Mouse (Mus musculus) T-cell, adult 2 months (primary cell): ENCODE data around the gene Smu1.
"Not testable (repeated sequence)": the region's sequence is repeated elsewhere in the genome, so short reads cannot be mapped to it uniquely, and the experiment has no call there.

ENCODE experiments used
- DNase-seq: peaks from one replicate; pipeline ENCODE4 v3.0.0; 2022; ENCODE audit warnings: low spot score

The Smu1 gene

GRCm38 (mm10) chr4:40757780-40758420 is at the start of gene Smu1:
TSS of gene Smu1 (minus strand) at chr4:40757923.
- peak; percentile 97 for DNase-seq

- no peak for DNase-seq
These were observed 49.7 kb upstream of the Smu1 start for GRCm38 (mm10) chr4:40807382-40807781.

GRCm38 (mm10) chr4:40805401-40805800 is 47.7 kb upstream of the Smu1 start:
- DNase-seq, result no peak

GRCm38 (mm10) chr4:40802787-40803186 is 45.1 kb upstream of the Smu1 start:
- no peak for DNase-seq

GRCm38 (mm10) chr4:40801908-40802307 is 44.2 kb upstream of the Smu1 start:
- DNase-seq, result no peak

- no peak for DNase-seq
These were observed 43.1 kb upstream of the Smu1 start for GRCm38 (mm10) chr4:40800873-40801272.

GRCm38 (mm10) chr4:40798833-40799555 is 41.3 kb upstream of the Smu1 start:
- DNase-seq, result not testable (repeated sequence)

GRCm38 (mm10) chr4:40795761-40796160 is 38.0 kb upstream of the Smu1 start:
- DNase-seq, result no peak

GRCm38 (mm10) chr4:40794320-40794719 is 36.6 kb upstream of the Smu1 start:
- DNase-seq, result no peak

GRCm38 (mm10) chr4:40791176-40791575 is 33.5 kb upstream of the Smu1 start:
- DNase-seq, result no peak

- no peak for DNase-seq
These were observed 28.9 kb upstream of the Smu1 start for GRCm38 (mm10) chr4:40786578-40786977.

- DNase-seq, result peak; percentile 48
These were observed 28.0 kb upstream of the Smu1 start for GRCm38 (mm10) chr4:40785620-40786166.

- no peak for DNase-seq
These were observed 26.9 kb upstream of the Smu1 start for GRCm38 (mm10) chr4:40784556-40785169.

- no peak for DNase-seq
These were observed 25.3 kb upstream of the Smu1 start for GRCm38 (mm10) chr4:40783049-40783448.

- DNase-seq, result peak; percentile 91
These were observed 24.2 kb upstream of the Smu1 start for GRCm38 (mm10) chr4:40781797-40782495.

GRCm38 (mm10) chr4:40781143-40781542 is 23.4 kb upstream of the Smu1 start:
- DNase-seq, result peak; percentile 93

- DNase-seq, result peak; percentile 27
These were observed 20.9 kb upstream of the Smu1 start for GRCm38 (mm10) chr4:40778656-40779055.

- DNase-seq, result peak; percentile 70
These were observed 19.4 kb upstream of the Smu1 start for GRCm38 (mm10) chr4:40777116-40777515.

- DNase-seq, result peak; percentile 76
These were observed 18.7 kb upstream of the Smu1 start for GRCm38 (mm10) chr4:40776416-40776815.

- peak; percentile 75 for DNase-seq
These were observed 16.8 kb upstream of the Smu1 start for GRCm38 (mm10) chr4:40774279-40775259.

GRCm38 (mm10) chr4:40759876-40760275 is 2.2 kb upstream of the Smu1 start:
- no peak for DNase-seq
